Mouse (Mus musculus) small intestine, adult 2 months (tissue): ENCODE data around the gene Stk32b.

Experiments used
- CTCF ChIP-seq: fragments of 200-500 bp; IDR thresholded peaks from 2 replicates; pipeline ENCODE4 v1.5.1; 2012; ENCODE audit warnings: low read depth, mild to moderate bottlenecking, control low read depth, inconsistent platforms, low read length, moderate library complexity, mixed read lengths; ENCODE audit not compliant: insufficient replicate concordance, insufficient read length; ENCODE audit errors: extremely low read depth
- POLR2A ChIP-seq: fragments of 200-500 bp; IDR thresholded peaks from 2 replicates; pipeline ENCODE4 v1.6.1; 2012; ENCODE audit warnings: low read depth, mild to moderate bottlenecking, control low read depth, inconsistent platforms, low read length, moderate library complexity

- no peak for TF ChIP-seq CTCF
- TF ChIP-seq POLR2A, result no peak
Observed at GRCm38 (mm10) chr5:37716505-37717372, at the start of gene Stk32b.
